Mouse (Mus musculus): ENCODE results near the gene Atp6v0d1.

Gene Atp6v0d1

DNA sequence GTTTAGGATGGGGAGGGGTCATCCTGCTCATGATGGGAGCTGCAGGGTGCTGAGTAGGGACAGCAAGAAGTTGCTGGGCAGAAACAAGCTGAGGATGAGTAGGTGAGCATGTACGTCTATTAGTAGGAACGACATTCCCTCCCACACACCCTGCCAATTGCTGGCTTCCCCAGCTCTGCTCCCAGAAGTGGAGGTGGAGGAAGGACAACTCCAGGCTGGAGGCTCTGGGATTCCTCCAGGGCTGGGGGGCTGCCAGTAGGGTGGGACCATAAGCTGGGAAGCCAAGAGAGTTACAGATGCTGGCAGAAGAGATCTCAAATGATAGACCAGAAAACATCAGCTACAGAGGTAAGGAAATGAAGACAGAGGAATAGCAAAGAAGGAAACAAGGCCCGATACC, 29.3 kb downstream of the Atp6v0d1 start:
- no peak for DNase-seq

DNA sequence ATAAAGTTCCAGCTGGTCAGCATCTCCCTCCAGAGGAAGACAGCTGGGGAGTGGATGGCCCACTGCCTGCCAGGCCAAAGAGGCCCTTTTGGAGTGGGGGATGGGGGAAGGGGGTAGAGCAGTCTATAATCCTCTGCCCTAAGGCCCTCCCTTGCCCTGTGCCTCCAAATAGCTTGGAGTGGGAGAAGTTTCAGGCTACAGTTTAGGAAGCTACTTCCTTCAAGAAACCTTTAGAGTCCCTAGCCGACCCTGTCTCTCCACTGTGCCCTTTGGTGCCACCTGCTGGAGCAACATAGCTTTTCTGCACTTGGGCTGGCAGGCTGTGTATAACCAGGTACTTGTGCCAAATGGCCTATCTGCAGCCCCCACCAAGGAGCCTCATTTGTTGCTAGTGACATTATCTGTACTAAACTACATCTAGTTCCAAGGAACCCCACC, 31.9 kb downstream of the Atp6v0d1 start:
- DNase-seq, result peak; percentile 87 to 94

DNA sequence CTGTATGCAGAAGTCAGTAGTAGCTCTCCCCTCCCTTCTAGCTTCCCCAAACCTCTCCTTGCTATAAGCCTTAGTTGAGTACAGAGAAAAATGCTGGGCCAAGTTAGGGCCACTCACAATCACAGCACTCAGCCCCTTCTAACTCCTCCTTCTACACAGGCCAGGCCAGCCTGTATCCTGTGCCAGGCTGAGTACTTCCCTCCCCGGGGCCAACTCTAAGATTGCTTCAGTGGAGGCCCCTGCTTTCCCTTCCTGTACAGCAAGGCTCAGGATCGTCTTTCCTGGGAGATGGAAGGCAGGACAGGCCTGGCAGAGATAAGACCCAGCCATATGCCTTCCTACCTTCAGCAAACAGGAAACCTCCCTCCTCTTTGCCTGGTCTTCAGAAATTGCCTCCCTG, 32.4 kb downstream of the Atp6v0d1 start:
- DNase-seq, result no peak

DNA sequence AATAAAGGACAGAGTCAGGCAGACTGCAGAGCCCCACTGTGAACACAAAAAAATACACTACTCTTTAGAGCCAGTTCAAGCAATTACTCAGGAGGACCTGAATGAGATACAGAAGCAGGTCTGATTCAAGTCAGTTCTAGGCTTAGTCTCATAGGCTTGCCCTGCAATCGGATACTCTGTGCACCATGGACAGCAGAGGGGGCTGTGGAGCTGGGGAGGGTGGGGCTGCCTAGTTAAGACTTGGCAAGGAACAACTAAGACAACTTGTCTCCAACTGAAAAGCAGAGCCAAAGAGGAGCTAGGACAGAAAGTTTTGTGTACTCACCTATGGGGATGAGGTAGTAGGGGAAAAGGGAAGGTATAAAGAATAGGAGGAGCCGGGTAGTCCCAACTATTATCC, 34.1 kb downstream of the Atp6v0d1 start:
- peak in 1 of 2 experiments; percentile 69 for DNase-seq

DNA sequence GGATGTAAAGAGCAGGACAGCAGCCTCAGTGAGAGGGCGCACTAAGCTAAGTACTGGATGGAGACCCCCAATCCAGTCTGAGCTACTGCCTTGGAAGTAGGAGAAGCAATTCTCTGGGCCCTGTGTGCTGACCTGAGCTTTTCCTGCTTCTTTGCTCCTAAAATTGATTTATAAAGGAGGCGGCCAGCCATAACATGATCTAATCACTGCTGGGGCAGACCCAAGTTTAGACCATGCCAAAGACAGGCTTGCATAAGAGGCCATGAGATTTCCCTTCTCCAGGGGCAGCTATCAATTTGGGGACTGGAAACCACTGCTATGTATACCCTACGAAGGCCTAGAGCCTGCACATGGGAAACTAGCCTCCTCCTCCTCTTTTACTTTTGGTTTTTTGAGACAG, 36.6 kb downstream of the Atp6v0d1 start:
- DNase-seq, result no peak

DNA sequence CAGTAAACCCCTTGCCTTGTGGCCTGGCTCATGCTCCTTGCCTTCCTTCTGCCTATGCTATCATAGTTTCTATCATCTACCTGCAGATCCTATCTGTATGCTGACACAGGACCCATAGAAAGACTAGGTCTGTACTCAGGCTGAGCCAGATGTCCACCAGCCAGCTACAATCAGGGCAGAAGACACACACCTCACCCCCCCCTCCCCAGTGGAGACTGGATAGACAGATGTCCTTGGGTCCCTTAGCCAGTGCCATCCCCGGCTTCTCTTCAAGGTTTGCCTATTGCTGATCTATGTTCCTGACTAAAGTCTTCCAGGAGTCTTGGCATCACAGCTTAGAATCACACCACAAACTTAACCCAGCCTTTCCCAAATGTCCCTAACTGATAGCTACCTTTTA, 37.6 kb downstream of the Atp6v0d1 start:
- no peak for DNase-seq

DNA sequence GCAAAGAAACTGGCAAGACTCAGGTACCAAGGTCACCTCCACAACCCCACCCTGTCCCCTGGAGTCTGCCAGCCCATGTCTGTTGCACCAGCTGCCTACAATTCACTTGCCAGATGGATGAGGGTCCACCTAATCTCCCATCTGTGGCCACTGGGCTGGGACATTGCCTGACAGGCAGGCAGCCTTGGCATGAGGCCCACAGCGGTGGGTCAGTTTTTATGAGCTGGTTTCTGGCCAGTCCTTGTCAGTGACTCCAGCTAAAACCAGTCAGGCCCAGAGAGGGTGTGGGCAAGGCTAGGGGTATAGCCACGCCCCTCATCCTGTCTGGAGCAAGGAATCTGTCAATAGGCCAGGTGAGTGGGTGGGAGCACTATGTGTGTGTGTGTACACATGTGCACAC, 38.7 kb downstream of the Atp6v0d1 start:
- DNase-seq, result peak; percentile 77 to 86

DNA sequence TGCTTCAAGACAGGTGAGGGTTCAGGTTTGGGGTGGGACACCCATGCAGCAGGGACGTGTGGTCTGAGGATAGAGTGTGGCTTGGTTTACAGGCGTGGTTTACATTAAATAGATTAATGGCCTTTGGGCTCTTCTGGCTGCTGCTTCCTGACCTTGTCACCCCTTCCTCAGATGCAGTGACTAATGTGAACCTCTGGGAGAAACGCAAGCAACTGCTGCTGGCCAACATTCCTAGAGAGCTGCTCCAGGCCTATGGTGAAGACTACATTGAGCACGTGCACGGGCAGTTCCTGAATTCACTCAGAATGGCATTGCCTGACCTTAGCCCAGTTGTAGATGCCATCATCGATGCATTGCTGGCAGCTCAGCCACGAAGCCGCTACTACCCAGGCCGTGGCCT, 43.0 kb downstream of the Atp6v0d1 start:
- no peak for DNase-seq

DNA sequence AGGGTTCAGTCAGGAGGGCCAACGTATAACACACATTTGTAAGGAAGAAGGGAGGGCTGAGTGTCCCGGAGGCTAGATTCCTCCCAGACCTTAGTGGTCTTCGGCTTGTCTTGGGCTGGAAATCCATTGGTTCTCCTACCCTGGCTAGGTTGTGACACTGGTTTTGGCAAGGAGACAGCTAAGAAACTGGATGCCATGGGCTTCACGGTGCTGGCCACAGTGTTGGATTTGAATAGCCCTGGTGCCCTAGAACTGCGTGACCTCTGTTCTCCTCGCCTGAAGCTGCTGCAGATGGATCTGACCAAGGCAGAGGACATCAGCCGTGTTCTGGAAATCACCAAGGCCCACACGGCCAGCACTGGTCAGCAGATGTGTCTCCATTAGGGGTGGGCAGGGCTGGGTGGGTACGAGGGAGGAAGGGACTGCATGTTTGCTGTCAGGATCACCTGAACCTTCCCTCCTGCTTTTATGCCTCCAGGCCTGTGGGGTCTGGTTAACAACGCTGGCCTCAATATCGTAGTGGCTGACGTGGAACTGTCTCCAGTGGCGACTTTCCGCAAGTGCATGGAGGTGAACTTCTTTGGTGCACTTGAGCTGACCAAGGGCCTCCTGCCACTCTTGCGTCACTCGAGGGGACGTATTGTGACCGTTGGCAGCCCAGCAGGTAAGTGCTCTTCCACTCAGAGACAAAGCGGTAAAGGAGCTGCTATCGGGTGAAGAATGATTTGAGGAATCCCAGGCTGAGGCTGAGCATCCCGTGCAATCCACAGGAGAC, 43.7 kb downstream of the Atp6v0d1 start:
- DNase-seq, result peak in 1 of 2 experiments; percentile 43

DNA sequence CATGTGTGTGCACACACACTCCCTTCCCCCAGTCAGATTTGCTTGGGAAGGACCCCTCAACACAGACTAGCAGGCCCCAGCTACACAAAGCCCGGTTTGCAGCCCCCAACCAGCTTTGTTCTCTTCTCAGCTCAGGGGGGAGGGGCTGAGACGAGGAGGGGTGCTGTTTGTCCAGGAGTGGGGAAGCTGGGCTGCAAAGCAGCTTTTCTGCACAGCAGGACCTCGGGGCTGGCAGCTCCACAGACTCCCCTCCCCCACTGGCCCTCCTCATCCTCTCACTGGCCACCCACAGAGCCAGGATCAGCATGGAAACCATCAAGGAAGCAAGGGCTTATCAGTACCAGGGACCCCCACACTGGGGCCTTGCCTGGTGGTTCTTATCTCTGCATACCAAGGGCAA, 44.8 kb downstream of the Atp6v0d1 start:
- no peak for DNase-seq

DNA sequence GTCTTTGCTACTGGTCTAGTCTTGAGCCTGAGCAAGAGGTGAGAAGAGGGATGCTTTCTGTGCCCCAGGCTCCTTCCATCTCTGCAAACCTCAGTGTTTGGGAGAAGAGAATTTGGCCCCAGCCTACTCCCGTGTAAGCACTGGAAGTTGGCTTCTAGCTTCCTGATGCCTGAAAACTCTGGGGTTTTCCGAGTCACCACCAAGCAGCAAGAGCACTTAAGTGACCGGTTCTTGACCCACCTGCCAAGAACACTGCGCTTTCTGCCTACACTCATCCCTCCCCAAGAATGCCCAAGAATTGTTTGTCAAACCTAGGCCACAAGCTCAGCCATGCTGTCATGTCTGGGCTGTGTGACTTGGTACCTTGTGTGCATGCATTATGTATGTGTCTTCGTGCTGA, 45.3 kb downstream of the Atp6v0d1 start:
- DNase-seq, result no peak

DNA sequence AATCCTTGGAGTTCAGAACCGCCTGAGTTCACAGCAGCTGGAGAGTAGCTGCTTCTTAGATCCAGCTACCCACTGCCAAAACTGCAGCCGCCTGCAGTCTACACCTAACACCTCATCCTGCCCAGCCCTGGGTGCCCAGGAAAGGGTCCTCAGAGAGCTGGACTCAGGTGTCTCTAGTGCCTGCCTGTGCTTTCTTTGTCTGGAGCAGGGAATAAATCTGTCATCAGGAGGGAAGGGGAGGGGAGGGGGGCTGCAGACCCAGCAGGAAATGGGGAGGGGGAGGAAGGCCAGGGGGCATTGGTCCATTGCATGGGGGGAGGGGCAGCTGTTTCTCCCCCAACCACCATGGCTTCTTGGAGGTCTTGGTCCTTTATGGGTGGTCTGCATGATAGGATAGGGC, 46.3 kb downstream of the Atp6v0d1 start:
- no peak for DNase-seq

DNA sequence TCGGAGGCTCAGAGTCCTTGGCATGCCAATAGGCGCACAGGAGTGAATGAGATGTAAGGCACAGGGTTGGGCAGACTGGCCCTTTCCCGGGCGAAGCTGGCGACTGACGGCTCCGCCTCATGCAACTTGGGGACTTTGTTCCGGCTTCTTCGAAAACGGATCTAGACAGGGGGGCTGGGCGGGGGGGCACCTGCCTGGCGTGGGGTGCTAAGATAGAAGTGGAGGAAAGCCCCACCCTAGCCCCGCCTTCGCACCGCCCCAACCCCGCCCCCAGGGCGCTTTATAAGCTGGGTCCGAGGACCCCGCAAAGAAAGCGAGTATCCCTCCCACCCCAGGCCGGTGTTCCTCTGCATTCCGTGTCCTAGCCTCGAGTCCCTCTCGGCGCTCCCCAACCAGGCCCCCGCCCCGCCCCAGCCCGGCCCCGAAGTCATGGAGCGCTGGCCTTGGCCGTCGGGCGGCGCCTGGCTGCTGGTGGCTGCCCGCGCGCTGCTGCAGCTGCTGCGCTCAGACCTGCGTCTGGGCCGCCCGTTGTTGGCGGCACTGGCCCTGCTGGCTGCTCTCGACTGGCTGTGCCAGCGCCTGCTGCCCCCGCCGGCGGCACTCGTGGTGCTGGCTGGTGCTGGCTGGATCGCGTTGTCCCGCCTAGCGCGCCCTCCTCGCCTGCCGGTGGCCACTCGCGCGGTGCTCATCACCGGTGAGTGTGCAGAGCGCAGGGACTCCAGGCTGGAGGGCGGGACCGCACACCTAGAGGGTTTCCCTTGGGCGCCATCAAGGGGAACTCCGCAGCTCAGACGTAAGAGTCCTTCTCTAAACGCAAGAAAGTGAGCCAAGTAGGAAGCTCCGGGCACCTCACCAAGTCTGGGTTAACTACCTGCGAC, 47.2 kb downstream of the Atp6v0d1 start, which contains the start of gene Hsd11b2:
Hsd11b2 (plus strand) TSS at position 320 of the 878 bp plus-strand sequence.
- peak; percentile 52 to 57 for DNase-seq

DNA sequence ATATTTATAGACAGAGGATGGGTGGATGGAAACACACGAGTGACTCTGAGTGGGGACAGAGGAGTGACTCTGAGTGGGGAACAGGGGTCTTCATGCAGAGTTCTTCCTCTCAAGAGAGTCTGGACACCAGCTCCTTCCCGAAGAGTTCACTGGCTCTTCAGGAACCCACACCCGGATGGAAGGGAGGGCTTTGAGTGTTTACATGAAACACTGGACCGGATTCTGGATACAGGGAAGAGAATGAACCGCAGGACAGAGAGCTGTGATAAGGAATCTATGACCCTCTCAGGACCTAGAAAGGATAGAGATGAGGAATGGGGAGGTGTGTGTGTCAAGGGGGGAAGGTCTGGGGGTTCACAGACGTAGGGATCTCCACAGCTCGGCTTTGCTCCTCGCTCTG, 48.5 kb downstream of the Atp6v0d1 start:
- DNase-seq, result no peak

DNA sequence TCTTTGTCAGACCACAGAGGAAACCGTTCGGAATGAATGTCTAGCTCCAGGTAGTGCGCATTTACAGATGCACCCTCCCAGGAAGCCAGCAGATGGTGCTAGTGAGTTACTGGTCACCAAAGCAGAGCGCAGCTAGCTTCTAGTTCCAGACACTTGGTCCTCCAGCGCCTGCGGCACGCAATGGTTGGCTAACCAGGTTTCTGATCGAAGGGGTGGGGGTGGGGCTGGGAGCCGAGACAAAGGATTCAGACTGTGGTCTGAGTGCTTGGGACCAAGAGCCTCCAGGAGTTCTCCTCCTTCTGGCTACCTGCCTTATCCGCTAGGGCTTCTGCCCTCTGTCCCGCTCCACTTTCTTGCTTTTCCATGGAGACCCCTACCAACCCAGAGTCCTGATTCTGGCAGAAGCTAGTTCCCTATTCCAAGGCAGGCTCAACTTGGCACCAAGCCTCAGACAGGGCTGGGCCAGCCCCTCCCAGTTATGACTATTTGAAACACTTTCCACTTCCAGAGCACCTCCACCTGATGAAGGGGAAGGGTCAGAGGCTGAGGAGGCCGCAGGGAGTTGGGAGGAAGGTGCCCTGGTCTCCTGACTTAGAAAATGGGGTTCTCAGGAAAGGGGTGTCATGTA, 49.7 kb downstream of the Atp6v0d1 start:
- peak; percentile 90 to 91 for DNase-seq

DNA sequence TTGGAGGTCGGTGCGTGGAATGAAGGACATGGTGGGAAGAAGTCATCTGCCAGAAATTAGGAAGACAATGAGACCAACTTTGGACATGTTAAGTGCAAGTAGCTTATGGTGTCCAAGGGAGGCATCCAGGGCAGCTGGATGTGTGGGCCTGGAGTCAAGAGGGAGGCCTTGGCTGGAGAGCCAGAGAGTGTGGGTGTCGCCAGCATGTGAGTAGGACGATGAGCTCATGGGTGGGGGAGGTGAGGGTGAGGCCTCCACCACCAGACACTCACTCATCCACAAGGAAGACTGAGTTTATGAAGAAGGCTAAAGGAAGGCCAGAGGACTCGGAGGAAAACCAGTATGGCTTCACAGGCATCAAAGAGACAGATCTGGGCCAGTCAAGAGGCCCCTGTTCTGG, 51.2 kb downstream of the Atp6v0d1 start:
- no peak for DNase-seq

DNA sequence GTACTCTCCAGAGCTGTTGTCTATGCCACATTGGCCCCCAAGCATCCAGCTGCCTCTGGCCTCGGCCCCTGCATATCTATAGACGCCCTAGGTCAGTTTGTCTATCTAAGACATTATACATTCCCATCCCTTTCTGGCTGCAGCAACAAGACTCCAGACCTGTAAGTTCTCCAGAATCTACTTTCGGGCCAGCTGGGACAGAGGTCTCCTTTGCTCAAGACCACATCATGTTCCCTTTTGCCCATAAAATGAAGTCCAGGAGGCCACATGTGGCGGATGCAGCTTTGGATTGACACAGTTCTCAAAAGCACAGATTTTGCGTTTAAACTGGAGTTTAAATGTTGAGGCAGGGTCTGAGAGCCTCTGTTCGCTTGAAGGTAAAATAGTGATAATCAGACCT, 51.7 kb downstream of the Atp6v0d1 start:
- no peak for DNase-seq

DNA sequence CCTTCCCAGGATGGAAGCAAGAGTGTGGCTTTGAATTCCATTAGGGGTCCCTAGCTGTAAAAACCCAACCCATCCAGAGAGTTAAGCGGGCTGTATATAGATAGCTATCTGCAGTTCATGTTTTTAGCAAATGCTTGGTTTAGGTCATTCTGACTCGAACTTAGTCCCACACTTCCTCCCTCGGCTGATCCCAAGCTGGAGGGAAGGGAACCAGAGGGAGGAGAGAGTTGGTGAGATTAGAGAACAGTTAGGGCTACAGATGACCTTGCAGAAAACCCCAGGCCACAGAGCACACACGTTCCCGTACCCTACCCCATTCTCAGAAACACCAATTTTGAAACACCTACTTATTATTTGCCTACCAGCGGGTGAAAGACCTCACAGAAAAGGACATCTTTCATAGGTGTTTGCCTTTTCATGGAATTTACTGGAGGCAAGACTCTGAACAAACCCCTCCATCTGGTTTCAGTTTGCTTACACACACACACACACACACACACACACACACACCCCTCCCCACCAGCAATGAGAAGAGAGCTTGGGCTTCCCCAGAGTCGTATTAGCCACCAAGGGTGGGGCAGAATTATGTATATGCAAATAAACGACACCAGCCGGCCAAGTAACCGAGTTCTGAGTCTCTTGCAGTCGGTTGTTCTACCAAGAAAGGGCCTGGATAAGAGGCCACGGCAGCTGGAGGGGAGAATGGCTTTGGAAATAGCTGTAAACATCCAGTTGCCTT, 55.7 kb downstream of the Atp6v0d1 start:
- DNase-seq, result no peak

DNA sequence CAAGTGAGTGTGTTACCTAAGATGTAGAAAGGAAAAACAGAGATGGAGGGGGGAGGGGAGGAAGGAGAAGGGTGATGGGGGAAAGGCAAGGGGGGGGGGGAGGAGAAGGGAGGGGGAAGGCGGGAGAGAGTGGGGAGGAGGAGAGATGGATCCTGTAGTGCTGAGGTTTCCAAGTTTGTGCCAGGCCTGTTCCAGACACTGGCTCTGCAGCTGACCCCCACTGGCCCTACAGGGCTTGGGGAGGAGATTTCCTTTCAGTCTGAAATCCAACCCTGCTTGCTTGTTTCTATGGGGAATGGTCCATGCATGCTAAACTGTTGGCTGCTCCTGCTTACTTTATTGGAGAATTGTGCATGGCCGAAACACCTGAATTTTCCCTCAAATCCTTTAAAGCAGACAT, 57.1 kb downstream of the Atp6v0d1 start:
- no peak for DNase-seq

DNA sequence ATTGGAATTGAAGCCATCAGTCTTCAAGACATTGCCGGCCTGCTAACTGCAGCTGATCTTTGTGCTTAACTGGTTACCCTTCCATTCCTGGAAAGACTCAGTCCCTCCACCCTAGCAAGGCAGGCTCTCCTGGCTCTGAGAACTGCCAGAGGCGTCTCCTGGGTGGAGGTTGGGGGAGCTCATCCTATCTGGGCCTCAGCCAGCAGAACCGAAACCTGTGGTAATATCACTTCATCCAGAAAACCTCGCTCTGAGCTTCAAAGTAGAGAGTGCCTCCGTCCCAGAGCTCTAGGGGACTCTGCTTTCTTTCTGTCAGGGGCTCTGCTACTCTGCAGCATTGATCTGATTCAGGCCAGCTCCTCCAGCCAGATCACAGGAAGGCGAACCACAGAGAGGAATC, 58.9 kb downstream of the Atp6v0d1 start:
- DNase-seq, result no peak

DNA sequence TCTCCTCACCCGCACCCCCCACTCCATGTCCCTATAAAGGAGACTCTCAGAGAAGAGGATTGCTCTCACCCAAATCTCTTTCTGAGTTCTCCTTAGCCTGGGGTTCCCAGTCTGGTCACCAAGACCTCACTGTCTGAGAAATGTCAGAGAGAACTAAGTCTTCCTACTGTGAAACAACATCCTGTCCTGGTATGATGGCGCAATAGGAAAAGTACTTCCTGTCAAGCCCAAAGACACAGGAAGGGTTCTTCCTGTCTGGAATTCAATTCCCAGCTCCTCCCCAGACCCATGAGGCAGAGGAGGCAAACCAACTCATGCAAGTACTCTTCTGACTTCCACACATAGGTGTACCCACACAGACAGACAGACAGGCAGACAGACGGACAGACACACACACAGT, 61.2 kb downstream of the Atp6v0d1 start:
- no peak for DNase-seq

DNA sequence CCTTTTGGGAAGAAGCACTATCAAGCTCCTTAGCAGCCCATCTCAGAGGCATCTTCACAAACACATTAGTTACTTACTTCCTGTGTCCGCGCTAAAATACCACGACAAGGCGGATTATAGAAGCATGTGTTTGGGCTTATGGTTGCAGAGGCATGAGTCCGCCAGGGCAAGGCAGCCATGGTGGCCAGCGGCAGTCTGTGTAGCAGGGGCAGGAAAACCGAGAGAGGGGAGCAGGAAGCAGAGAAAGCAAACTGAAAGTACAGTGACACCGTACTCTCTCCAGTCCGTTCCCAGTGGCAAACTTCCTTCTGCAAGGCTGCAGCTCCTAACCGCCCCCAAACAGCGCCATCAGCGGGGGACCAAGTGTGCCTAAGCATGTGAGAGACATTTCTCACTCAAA, 66.1 kb downstream of the Atp6v0d1 start:
- DNase-seq, result no peak
